Mouse (Mus musculus): Measurements from ENCODE around the gene Opn1sw. TPM values are rescaled to one million over a fixed set of nuclear protein-coding genes. Genes with fewer than 3 reads are reported as not detected.

Opn1sw gene
- polyA plus RNA-seq (2014; fragmentation: Illumina TruSeq; extraction: RNeasy Lipid Tissue Mini Kit (QIAGEN cat#74804); ENCODE audit: low replicate concordance): not detected

GRCm38 (mm10) chr6:29388052-29388518 is at the start of gene Opn1sw:
Gene Opn1sw (minus strand): TSS chr6:29388468.

GRCm38 (mm10) chr6:29433038-29433803 is 45.0 kb upstream of the Opn1sw start, which contains the start of gene Flnc:
Gene Flnc (plus strand): TSS chr6:29433256.

GRCm38 (mm10) chr6:29395910-29396713 is 7.8 kb upstream of the Opn1sw start, which contains the start of gene Ccdc136:
Gene Ccdc136 (plus strand): TSS chr6:29396309.

GRCm38 (mm10) chr6:29347665-29348370 is 40.5 kb downstream of the Opn1sw start, which contains the start of gene Calu:
Gene Calu (plus strand): TSS chr6:29348069.

Other genes with a start within 250 kb of the Opn1sw start
- 27.5 TPM for gene Rbm28, start 223.5 kb downstream of the Opn1sw start, polyA plus RNA-seq (2014; fragmentation: Illumina TruSeq; extraction: RNeasy Lipid Tissue Mini Kit (QIAGEN cat#74804); ENCODE audit: low replicate concordance)
- gene Prrt4, start 208.9 kb downstream of the Opn1sw start, polyA plus RNA-seq (2014; fragmentation: Illumina TruSeq; extraction: RNeasy Lipid Tissue Mini Kit (QIAGEN cat#74804); ENCODE audit: low replicate concordance): not detected
- gene Impdh1, start 172.1 kb downstream of the Opn1sw start, polyA plus RNA-seq (2014; fragmentation: Illumina TruSeq; extraction: RNeasy Lipid Tissue Mini Kit (QIAGEN cat#74804); ENCODE audit: low replicate concordance): 0.78 TPM
- 4.0 TPM for gene Hilpda, start 116.0 kb downstream of the Opn1sw start, polyA plus RNA-seq (2014; fragmentation: Illumina TruSeq; extraction: RNeasy Lipid Tissue Mini Kit (QIAGEN cat#74804); ENCODE audit: low replicate concordance)
- not detected for gene Fam71f2, start 108.9 kb downstream of the Opn1sw start, polyA plus RNA-seq (2014; fragmentation: Illumina TruSeq; extraction: RNeasy Lipid Tissue Mini Kit (QIAGEN cat#74804); ENCODE audit: low replicate concordance)
- gene Fam71f1, start 69.3 kb downstream of the Opn1sw start, polyA plus RNA-seq (2014; fragmentation: Illumina TruSeq; extraction: RNeasy Lipid Tissue Mini Kit (QIAGEN cat#74804); ENCODE audit: low replicate concordance): not detected
- gene Calu, start 40.4 kb downstream of the Opn1sw start, polyA plus RNA-seq (2014; fragmentation: Illumina TruSeq; extraction: RNeasy Lipid Tissue Mini Kit (QIAGEN cat#74804); ENCODE audit: low replicate concordance): 238 TPM
- gene Ccdc136, start 7.8 kb upstream of the Opn1sw start, polyA plus RNA-seq (2014; fragmentation: Illumina TruSeq; extraction: RNeasy Lipid Tissue Mini Kit (QIAGEN cat#74804); ENCODE audit: low replicate concordance): 0.11 TPM
- gene Flnc, start 44.8 kb upstream of the Opn1sw start, polyA plus RNA-seq (2014; fragmentation: Illumina TruSeq; extraction: RNeasy Lipid Tissue Mini Kit (QIAGEN cat#74804); ENCODE audit: low replicate concordance): not detected
- gene Atp6v1f, start 79.2 kb upstream of the Opn1sw start, polyA plus RNA-seq (2014; fragmentation: Illumina TruSeq; extraction: RNeasy Lipid Tissue Mini Kit (QIAGEN cat#74804); ENCODE audit: low replicate concordance): 14.5 TPM
- gene Atp6v1fnb, start 83.0 kb upstream of the Opn1sw start, polyA plus RNA-seq (2014; fragmentation: Illumina TruSeq; extraction: RNeasy Lipid Tissue Mini Kit (QIAGEN cat#74804); ENCODE audit: low replicate concordance): not detected
- gene Kcp, start 119.5 kb upstream of the Opn1sw start, polyA plus RNA-seq (2014; fragmentation: Illumina TruSeq; extraction: RNeasy Lipid Tissue Mini Kit (QIAGEN cat#74804); ENCODE audit: low replicate concordance): not detected
- 1.0 TPM for gene Irf5, start 138.2 kb upstream of the Opn1sw start, polyA plus RNA-seq (2014; fragmentation: Illumina TruSeq; extraction: RNeasy Lipid Tissue Mini Kit (QIAGEN cat#74804); ENCODE audit: low replicate concordance)
- 42.1 TPM for gene Tnpo3, start 221.4 kb upstream of the Opn1sw start, polyA plus RNA-seq (2014; fragmentation: Illumina TruSeq; extraction: RNeasy Lipid Tissue Mini Kit (QIAGEN cat#74804); ENCODE audit: low replicate concordance)